Mouse (Mus musculus): ENCODE data around the gene Manf.
A peak's percentile ranks its signal among the peaks of the same experiment; 100 is the strongest.

Manf gene

DNA sequence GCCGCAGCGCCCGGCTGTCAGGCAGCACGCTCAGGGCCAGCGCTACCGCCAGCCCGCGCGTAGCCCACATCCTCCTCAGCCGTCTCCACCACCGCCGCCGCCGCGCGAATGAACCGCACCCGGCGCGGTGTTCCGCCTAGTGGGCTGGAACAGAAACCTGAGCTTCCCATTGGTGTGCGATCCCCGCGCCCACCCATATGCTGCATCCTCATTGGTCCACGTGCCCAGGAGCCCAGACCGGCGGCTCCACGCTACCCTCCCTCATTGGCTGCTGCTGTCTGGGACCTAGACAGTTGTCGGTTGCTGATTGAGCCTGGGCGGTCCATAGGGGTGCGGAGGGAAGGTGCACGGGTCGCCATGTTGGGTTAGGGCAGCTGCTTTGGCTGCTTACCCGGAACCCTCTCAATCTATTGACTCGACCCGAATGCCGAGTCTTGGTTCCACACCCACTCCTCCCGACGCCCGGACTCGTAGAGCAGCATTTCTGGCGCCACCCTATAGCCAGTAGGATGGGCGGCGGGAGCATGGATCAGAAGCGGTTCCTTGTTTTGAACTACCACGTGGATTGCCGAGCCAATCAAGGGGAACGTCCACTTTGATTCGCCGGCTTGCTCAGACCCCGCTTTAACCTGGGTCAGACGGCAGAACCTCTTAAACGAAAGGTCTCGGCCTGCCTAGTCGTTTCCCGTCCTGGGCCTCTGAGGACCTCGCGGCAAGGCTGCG is at the start of gene Manf:
Gene Manf (minus strand): TSS at position 151 of the 723 bp plus-strand sequence.
- DNase-seq, result peak; percentile 96

DNA sequence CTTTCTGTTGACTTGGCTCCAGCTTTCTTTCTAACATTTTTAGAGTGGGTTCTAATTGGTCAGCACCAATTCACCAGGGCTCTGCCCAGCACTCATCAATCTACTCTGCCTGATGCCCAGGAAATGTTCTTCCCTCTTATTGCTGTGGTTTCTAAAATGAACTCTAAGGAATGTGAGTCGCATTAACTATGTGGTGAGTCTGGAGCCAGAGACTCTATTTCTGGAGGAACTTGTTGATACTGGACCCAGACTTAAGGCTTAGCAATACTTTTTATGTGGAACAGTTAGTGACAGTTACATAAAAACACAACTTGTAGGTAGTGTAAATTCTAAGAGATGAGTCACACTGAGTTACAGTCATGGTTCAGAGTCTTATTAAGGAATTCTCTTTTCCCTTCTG is 43.2 kb upstream of the Manf start:
- DNase-seq, result no peak

DNA sequence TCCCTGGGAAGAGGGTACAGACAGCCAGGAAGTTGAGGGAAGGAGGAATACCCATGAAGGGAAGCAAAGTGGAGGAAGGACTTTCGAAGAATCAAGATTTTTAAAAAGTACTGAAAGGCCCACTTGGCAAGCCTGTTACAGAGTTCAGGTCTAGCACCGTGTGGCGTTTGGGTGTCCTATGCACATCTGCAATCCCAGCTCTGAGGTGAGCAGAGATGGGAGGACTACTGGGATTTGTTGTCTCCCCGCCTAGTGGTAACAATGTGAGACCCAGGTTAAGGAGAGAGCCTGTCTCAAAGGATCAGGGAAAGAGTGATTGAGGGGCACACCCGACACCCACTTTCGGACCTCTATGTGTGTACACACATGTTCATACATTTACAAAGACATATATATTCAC is 23.1 kb upstream of the Manf start:
- DNase-seq, result no peak

DNA sequence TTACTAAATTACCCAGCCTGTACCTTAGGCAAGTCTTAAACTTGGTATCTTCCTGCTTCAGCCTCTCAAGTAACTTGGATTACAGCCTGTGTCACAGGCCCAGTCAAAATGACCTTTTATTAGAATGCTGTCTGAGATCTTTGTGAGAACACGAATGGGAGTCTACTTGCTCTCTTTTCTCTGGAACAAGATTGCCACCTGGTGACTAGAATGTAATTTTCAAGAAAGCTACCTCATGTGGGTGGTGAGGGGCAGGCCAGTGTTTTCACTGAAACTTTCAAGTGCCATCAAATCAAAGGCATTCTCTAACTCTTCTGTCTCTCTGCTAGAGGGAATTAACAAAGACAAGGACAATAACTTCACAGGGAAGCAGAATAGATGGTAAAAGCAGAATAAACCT is 22.0 kb upstream of the Manf start:
- DNase-seq, result no peak

DNA sequence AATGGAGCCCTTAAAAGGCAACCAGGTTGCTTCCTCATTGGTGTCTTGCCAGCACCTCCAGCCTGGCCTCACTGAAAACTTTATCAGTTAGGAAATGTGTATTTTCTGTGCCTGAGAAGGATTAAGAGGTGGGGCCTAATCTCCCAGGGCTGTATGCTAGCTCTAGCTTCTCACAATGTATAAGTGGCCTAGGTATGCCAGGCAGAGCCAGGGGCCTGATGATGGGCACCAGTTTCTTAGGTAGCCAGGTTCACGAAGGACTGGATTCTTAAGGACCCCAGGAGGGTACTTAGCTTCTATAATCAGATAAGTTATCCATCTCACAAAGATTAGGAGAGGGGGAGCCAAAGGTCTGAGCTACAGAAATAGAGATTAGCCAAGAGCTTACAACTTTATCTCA is 19.8 kb upstream of the Manf start:
- no peak for DNase-seq

DNA sequence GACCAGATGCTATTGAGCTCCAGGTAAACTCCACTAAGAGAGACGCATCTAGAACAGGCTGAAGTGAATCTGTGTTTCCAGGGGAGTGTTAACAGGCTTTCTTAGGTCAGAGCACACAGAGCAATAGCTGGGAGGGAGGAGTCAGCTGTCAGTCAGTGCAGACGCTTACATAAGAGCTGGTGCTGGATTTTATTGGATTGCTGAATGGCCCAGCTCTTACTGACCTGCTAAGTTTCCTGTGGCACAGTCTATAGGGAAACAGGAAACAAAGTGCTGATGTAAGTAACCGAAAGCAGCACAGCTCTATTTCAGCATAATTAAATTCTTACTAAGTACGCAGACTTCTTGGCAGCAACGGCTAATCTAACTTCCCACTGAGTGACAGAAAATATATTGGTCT is 16.9 kb upstream of the Manf start:
- DNase-seq, result no peak

DNA sequence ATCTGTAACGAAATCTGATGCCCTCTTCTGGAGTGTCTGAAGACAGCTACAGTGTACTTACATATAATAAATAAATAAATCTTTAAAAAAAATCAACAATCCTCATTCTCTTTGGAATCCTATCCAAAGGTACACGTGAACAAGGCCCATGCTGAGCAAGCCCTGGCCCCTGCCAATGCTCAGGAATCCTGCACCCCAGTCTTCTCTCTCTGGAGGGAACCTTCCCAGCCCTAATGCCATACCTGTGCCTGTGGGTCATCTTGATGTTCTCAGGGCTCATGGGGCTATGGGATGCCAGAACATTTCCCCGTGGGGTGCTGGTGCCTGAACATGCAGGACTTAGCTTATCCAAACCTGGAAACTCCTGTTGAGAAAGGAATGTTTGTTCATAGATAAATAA is 16.4 kb upstream of the Manf start:
- no peak for DNase-seq

DNA sequence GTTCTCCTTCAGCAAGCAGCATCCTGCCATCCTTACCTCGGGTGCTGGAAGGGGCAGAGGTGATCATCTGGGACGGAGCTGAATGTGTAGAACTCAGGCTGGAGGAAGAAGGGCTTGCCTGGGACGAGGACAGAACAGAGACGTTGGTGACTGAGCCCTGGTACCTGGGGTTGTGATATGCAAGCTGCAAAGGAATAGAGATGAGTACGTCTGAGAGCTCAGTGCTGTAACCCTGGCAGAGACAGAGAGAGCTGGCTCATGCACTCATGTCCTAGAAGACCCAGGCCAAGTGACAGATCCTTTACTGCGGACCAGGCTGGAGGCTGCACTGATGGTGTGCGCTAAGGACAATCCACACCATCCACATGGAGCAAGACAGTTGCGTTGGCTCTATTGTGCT is 14.8 kb upstream of the Manf start:
- no peak for DNase-seq

DNA sequence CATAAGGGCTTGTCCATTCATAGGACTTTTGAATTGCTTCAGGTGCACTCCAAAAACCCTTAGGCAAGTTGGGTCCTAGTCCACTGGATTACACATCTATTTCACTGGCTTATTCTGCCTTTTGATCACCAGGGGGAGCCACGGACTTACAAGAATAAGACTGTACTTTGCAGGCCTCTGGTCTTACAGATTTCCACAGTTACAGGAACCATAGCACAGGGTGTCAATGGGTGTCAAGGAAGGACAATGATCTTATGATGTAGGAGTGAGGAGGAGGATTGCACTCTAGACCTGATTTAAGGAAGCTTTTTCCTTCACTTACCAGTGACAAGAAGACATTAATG is 12.0 kb upstream of the Manf start:
- DNase-seq, result no peak

DNA sequence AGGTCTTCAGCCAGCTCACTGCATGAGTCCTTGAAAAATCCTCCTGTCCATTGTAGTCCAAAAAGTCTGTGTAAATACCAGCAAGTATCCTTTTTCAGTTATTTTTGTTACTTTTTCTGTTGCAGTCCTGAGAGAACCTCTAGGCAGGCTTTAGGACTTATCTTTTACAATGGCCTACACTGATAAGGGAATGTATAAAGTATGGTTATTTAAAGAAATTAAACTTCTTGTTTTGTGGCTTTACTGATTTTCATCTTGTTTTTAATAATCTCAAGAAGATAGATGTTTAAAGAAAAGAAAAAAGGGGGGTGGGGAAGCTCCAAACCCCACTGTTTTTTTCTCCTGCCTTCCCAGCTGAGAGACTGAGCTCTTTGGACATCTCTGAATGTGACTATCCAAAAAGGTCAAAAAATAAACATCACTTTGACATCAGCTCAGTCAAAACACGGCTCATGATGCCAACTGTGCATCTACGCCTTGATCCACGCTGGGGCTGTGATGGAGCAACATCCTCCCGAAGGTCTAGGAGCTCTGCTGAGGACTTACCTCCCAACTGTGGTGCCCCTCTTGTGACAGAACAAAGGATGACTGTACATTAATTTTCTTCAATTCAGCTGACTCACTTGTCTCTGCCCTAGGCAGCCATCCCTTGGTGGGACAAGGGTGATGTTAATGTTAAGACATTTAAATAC is 11.5 kb upstream of the Manf start:
- DNase-seq, result no peak

DNA sequence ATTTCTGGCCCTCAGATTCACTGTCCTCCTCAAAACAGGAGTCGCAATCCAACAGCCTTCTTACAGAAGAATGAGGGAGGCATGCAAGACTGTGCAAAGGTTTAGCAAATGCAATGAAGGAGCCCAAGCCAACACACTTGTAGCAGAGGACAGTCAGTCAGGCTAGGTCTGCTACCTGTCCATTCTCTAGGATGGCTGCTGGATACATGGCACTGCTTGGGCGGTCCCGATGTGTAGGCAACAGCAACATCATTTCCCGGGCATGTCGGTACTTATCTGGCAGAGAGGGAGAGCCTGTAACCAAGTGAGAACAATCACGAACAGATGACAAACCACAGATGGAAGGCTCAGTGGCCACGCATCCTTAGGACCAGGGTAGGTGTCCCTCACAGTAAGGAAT is 9.8 kb upstream of the Manf start:
- no peak for DNase-seq

DNA sequence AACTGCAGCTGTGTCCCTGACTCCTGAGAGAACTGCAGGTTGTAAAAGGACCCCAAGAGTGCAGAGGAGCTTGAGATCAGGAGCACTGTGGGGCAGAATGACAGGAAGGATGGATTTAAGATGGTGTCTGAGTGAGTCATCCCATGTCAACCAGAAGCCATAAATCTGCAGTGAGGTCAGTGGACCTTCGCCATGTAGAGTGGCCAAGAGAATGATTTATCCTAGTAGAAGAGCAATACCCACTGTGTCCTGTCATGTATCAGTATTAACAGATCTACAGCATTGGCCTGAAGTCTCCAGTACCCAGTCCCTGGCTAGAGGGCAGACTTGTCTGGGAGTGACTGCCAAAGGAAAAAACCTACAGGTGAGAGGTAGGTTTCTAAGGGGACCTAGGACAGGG is 7.1 kb upstream of the Manf start:
- no peak for DNase-seq

DNA sequence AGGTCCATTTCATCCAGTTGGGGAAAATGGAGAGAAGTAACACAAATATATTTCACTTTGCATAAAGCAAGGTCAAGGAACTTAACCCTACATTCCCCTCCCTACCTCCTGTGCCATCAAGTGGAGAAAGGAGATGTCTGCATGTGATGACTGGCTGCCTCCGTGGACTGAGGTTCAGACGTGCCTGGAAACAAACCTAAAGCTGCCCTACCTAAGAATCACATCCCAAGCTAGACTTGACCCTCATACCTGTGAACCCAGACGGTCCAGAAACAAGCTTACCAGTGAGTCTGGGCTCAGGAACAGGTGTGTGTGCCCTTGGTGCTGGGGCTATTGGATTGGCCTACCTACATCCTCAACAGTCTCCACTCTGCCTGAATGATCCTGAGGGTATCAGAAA is 1.5 kb upstream of the Manf start:
- no peak for DNase-seq

DNA sequence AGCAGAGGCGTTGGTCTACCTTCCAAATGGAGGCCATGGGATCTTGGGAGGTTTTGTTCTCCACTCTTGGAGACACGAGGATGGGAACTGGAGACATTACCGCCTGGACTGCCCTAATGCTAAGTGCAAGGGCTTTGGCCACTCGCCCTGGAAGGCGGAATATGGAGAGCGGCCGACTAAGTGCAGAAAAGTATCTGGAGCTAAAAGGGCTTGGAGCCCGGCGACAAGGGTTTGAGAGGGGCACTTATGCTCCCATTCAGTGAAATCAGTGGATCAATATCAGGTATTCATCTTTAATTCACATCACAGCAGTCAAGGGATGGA is 735 bp upstream of the Manf start:
- DNase-seq, result no peak

DNA sequence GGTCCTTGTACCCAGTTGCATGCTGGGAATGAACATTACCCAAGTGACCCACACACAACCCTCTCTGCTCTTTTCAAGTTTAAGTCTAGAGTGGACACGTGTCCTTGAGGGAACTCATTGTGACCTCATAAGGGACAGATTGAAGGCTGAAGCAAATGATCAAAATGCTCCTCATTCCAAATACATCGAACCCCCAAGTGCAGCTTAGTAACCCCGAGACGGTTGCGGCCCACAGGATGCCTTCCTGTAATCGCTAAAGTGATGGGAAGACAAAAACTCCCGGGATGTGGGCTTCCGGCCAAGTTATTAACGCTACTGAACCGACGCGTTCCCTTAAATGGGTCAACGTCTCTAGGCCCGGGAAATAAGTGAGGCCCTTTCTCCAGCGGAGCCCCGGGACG is 438 bp downstream of the Manf start:
- no peak for DNase-seq

DNA sequence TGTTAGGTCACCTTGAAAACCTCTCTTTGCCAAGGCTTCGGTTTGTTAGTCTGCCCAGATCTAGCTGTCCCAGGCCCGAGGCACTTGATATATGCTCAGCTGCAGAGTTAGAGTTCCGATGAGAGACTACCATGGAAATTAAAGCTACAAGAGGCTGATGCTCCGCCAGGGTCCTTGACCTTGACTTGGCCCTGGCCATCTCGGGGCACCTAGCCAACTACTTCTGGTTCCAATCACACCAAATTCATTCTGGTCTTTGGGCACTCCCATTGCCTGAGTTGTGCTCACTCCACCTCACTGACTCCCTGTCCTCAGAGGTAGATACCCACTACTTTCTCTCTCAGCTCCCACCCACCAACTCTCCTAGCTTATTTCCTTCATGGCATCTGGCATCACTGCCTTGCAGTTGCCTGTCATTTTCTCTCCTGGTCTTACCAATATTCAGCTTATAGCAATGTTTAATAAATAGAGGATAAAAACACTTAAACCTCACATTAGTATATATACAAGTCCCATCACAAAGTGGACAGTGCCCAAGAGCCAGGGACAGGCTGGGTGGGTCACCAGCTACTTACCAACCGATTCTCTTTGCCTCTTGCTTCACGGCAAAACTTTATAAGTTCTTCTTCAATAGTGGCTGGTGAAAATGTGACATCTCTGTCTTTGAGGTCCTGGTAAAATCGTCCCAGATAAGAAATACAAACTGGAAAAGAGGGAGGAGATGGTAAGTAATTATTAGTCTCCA is 1.1 kb downstream of the Manf start:
- no peak for DNase-seq

DNA sequence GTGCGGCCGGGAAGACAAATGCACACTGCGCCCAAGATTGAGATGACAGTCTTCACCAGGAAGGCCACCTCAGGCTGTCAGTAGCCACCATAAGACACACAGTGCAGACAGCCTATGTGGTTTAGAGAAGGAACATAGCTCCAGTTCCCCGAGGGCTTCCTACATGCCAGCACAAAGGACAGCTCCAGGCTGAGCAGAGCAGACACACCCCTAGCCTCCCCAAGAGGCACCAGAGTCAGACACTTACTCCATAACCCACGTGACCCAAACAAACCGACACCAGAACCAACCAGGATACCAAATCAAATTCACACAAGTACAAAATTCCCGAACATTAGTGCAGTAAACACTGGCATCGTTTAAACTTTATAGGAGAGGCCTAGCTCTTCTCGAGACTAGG is 2.5 kb downstream of the Manf start:
- no peak for DNase-seq

DNA sequence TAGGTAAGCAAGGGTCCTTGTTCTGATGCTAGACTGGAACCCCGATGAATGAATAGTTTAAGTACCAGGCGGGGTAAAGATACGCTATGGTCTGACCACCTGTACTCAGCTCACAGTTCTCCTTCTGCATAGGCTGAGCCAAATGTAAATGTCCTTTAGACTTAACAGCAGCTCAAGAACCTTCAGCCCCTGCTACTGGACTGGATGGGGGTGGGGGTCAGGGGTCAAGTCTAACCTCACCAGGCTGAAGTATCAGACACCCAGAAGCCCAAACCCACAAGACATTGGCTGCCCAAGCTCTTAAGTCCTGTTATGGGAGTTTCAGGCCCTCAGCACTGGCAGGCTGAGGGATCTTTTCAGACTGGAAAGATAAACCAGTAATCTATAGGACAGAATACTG is 3.4 kb downstream of the Manf start:
- no peak for DNase-seq

DNA sequence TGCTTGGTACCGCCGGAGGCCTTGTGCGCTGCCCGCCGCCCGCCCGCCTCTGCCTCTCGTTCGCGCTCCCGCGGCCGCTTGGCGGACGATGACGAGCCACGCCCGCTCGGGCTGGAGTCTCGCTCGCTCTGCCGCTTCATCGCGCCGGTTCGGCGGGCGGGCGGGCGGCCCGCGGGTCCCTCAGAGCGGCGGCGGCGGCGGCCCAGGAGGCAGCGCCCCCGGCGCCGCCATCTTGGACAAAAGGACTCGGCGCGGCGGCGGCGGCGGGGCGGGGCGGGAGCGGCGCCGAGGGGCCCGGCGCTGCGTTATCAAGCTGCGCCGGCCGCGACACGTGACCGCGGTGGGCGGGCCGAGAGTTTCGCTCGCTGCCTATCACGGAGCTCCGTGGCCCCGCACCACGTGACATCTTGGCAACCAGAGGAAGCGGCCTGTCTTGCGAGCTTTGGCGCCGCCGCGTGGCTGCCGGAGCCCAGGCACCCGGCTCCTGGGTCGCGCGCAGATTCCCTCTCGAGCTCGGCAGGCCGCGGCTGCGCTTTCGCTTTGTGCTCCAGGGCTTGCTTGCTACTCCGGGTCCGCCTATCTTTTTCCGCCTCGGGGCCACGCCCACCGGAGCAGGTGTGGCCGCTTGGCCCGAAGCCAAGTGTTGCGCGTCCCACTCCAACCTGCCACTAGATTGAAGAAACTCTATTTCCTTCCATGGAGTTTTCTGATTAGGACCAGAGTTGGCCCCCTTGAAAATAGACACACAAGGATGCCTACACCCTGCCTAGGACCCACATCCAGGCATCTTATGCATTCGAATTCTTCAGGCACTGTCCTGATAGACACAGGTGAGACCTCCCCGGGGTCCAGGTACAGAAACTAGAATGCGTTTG is 4.7 kb downstream of the Manf start, which contains the start of gene Rbm15b:
Gene Rbm15b (minus strand): TSS at position 601 of the 875 bp plus-strand sequence.
- peak; percentile 99 for DNase-seq

DNA sequence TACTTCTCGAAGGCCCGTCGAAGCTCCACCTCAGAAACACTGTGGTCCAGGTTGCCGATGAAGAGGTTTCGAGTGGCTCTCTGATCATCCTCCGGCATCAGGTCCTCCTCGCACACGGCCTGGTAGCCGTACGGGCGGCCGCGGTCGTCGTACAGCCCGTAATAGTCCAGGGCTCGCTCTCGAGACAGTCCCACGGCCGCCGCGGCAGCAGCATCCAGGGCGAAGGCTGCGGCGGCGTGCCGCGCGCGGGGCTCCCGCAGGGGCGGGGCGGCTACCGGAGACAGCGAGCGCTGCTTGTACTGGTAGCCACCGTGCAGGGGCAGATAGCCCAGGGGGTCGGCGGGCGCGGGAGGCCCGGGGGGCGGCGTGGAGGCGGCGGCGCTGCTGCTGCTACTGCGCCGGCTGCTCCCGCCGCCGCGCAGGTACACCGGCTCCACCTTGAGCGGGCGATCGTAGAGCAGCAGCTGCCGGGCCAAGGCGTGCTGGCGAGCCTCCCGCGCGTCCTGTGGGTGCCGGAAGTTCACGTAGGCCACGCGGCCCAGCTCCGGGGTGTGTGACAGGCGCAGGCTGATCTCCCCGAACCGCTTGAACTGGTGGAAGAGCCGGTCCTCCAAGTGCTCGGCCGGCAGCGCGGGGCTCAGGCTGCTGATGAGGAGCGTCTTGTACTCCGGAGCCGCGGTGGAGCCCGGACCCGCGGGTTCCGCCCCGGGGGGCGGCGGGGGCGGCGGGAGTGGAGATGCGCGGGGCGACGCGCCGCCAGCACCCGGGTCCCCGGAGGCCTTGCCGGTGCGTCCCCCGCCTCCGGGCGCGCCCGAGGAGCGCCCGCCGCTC is 5.7 kb downstream of the Manf start:
- DNase-seq, result peak; percentile 71

DNA sequence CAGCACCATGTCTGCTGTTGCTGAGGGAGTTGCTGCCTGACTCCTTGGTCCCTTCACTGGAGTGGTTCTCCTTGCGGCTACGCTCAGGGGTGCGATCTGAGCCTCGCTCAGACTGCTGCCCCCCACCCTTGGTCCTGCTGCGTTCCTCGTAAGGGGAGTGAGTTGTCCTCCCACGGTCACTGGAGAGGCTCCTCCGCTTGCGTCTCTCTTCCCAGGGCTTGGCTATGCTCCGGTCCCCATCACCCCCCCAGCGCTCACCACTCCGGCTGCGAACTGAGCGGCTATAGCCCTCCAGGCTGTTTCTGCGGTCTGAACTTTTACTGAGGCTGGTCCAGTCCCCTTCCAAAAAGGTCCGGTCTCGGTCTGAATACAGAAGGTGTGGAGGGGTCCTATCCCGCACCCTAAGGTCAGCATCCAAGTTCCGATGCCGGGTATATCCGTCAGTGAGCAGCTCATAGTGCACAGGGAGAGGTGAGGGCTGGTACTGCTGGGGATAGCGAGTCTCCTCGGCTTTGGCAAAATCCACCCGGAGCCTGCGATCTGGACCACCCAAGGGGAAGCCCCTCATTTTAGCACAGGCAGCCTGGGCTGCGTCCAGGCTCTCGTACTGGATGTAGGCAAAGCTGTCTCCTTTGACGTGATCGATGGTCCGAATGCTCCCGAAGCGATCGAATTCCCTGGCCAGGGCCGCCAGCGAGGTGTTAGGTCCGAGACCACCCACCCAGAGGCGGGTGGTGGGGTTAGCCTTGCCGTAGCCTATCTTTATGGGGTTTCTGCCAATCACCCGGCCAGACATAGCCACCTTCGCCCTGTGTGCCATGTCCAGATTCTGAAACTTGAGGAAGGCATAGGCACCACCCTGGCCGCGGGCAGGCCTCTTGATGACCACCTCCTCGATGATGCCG is 6.5 kb downstream of the Manf start:
- DNase-seq, result no peak
